Mouse (Mus musculus) embryonic facial prominence, embryonic 14.5 days (tissue): ENCODE measurements around the gene Erf. TPM values are rescaled to one million over a fixed set of nuclear protein-coding genes. Genes with fewer than 3 reads are reported as not detected.

Experiments used
- ATAC-seq: fragments of 200-750 bp; cut with Nextera tagmentation; 2 replicates; pipeline ENCODE4 v1.8.0; 2017; ENCODE audit warnings: low read depth, moderate number of reproducible peaks, moderate TSS enrichment
- DNase-seq: peaks from one replicate; pipeline ENCODE4 v3.0.0-alpha.2; 2015; ENCODE audit warnings: low spot score
- H3K27ac ChIP-seq: fragments of 300-500 bp; sonication (generic); replicated peaks from 2 replicates; pipeline ENCODE4 v1.5.1; 2014; ENCODE audit warnings: low read depth, mild to moderate bottlenecking, low read length, moderate library complexity
- H3K27me3 ChIP-seq: fragments of 300-500 bp; sonication (generic); replicated peaks from 2 replicates; pipeline ENCODE4 v1.6.1; 2014; ENCODE audit warnings: low read length; ENCODE audit not compliant: control insufficient read depth, insufficient read depth
- H3K36me3 ChIP-seq: fragments of 300-500 bp; sonication (generic); 2 replicates; pipeline ENCODE4 v1.6.1; 2014; ENCODE audit warnings: low read length, mixed read lengths; ENCODE audit not compliant: control insufficient read depth, insufficient read depth
- H3K4me1 ChIP-seq: fragments of 300-500 bp; sonication (generic); 2 replicates; pipeline ENCODE4 v1.6.1; 2014; ENCODE audit warnings: antibody characterized with exemption, low read length; ENCODE audit not compliant: control insufficient read depth, insufficient read depth
- H3K4me2 ChIP-seq: fragments of 300-500 bp; sonication (generic); 2 replicates; pipeline ENCODE4 v1.6.1; 2014; ENCODE audit warnings: low read depth, mild to moderate bottlenecking, low read length, moderate library complexity, mixed read lengths
- H3K4me3 ChIP-seq: fragments of 300-500 bp; sonication (generic); 2 replicates; pipeline ENCODE4 v1.5.1; 2014; ENCODE audit warnings: low read depth, mild to moderate bottlenecking, low read length
- H3K9ac ChIP-seq: fragments of 300-500 bp; sonication (generic); 2 replicates; pipeline ENCODE4 v1.6.1; 2014; ENCODE audit warnings: low read depth, mild to moderate bottlenecking, low read length, moderate library complexity, mixed read lengths
- H3K9me3 ChIP-seq: fragments of 300-500 bp; sonication (generic); 2 replicates; pipeline ENCODE4 v1.6.1; 2016; ENCODE audit warnings: low read length; ENCODE audit not compliant: control insufficient read depth
- WGBS: fragments of 180-500 bp; shearing (Covaris S2); extraction: QIAGEN DNeasy Blood & Tissue Kit; methylation state at CpG from one replicate; pipeline ENCODE4 v1.1.7; 2014; 5-methylcytosine and 5-hydroxymethylcytosine counted together
- polyA plus RNA-seq: library from polyadenylated mRNA; unstranded; fragments of >200 nt; fragmentation: Nextera tagmentation; extraction: Ambion mirVana; gene quantifications from 2 replicates; pipeline ENCODE4 v1.2.1, GENCODE M21; 2014

The Erf gene
- polyA plus RNA-seq, 1 experiment from 2014 or later, result 26.0 TPM

- WGBS, result 42% methylated on average over 2 of the region's 2 CpGs
- no peak for ATAC-seq
- no peaks in the 10 kb centered on the region for H3K27me3 ChIP-seq
- 0 out of 2 replicates have a peak overlapping the region, but pooled peaks have one; percentile 29 for H3K27ac ChIP-seq
- no peak overlapping the region for H3K4me2 ChIP-seq
- peaks cover 52% of the 10 kb centered on the region for H3K36me3 ChIP-seq
- 0 out of 2 replicates have a peak overlapping the region, but pooled peaks have one; percentile 16 for H3K9ac ChIP-seq
- peak; percentile 70 for DNase-seq
- no peaks in the 10 kb centered on the region for H3K9me3 ChIP-seq
- H3K4me1 ChIP-seq, result peaks cover 11% of the 10 kb centered on the region
- no peak overlapping the region for H3K4me3 ChIP-seq
These were observed 9.5 kb downstream of the Erf start for GRCm38 (mm10) chr7:25241062-25241461.

- H3K4me1 ChIP-seq, result 0 out of 2 replicates have a peak, but pooled peaks cover 9% of the 10 kb centered on the region
- no peaks in the 10 kb centered on the region for H3K9me3 ChIP-seq
- peaks cover 48% of the 10 kb centered on the region for H3K36me3 ChIP-seq
- H3K27ac ChIP-seq, result 0 out of 2 replicates have a peak overlapping the region, but pooled peaks have one; percentile 33
- 63% methylated on average over 7 of the region's 7 CpGs for WGBS
- DNase-seq (no peak), ATAC-seq (no peak)
- H3K4me3 ChIP-seq, result no peak overlapping the region
- H3K27me3 ChIP-seq, result no peaks in the 10 kb centered on the region
- H3K9ac ChIP-seq, result no peak overlapping the region
- no peak overlapping the region for H3K4me2 ChIP-seq
These were observed 9.9 kb downstream of the Erf start for GRCm38 (mm10) chr7:25240631-25241030.

- peaks cover 43% of the 10 kb centered on the region for H3K36me3 ChIP-seq
- DNase-seq, result peak; percentile 98
- peak; percentile 69 for ATAC-seq
- peak overlapping the region; percentile 78 for H3K4me2 ChIP-seq
- no peaks in the 10 kb centered on the region for H3K27me3 ChIP-seq
- 2% methylated on average over 30 of the region's 30 CpGs for WGBS
- 0 out of 2 replicates have a peak, but pooled peaks cover 9% of the 10 kb centered on the region for H3K4me1 ChIP-seq
- peak overlapping the region; percentile 39; the same call in 1 of the 2 replicates for H3K9ac ChIP-seq
- no peaks in the 10 kb centered on the region for H3K9me3 ChIP-seq
- peak overlapping the region; percentile 80 for H3K27ac ChIP-seq
- peak overlapping the region; percentile 96 for H3K4me3 ChIP-seq
These were observed 11.5 kb downstream of the Erf start for GRCm38 (mm10) chr7:25238829-25239623.

- DNase-seq (peak; percentile 99), ATAC-seq (peak; percentile 92)
- H3K27me3 ChIP-seq, result no peaks in the 10 kb centered on the region
- WGBS, result under 1% methylated on average over 23 of the region's 23 CpGs
- peak overlapping the region; percentile 99 for H3K9ac ChIP-seq
- H3K9me3 ChIP-seq, result no peaks in the 10 kb centered on the region
- H3K4me2 ChIP-seq, result peak overlapping the region; percentile 78
- H3K4me1 ChIP-seq, result 0 out of 2 replicates have a peak, but pooled peaks cover 9% of the 10 kb centered on the region
- peaks cover 43% of the 10 kb centered on the region for H3K36me3 ChIP-seq
- peak overlapping the region; percentile 80 for H3K27ac ChIP-seq
- peak overlapping the region; percentile 96 for H3K4me3 ChIP-seq
These were observed 12.4 kb downstream of the Erf start for GRCm38 (mm10) chr7:25238015-25238706.

- Histone ChIP-seq H3K4me1 (0 out of 2 replicates have a peak, but pooled peaks cover 9% of the 10 kb centered on the region), H3K27me3 (no peaks in the 10 kb centered on the region), H3K27ac (peak within 1 kb of the TSS; percentile 80), H3K9ac (peak within 1 kb of the TSS; percentile 99), H3K9me3 (no peaks in the 10 kb centered on the region), H3K4me2 (peak within 1 kb of the TSS; percentile 78), H3K4me3 (peak within 1 kb of the TSS; percentile 96), H3K36me3 (peaks cover 43% of the 10 kb centered on the region)
- WGBS, result under 1% methylated on average over 53 of the region's 76 CpGs
- DNase-seq (peak; percentile 99), ATAC-seq (peak; percentile 87)
These were observed 13.1 kb downstream of the Erf start, which contains the start of gene Gsk3a for GRCm38 (mm10) chr7:25237249-25238014. Gene Gsk3a, minus strand, starts transcription at chr7:25237851.

- DNase-seq (no peak), ATAC-seq (no peak)
- Histone ChIP-seq H3K27me3 (no peaks in the 10 kb centered on the region), H3K4me2 (no peak overlapping the region), H3K4me1 (0 out of 2 replicates have a peak, but pooled peaks cover 9% of the 10 kb centered on the region), H3K36me3 (peaks cover 46% of the 10 kb centered on the region), H3K4me3 (no peak overlapping the region), H3K9me3 (no peaks in the 10 kb centered on the region), H3K9ac (no peak overlapping the region), H3K27ac (no peak overlapping the region)
- WGBS, result 88% methylated on average over 5 of the region's 5 CpGs
These were observed 15.0 kb downstream of the Erf start for GRCm38 (mm10) chr7:25235526-25235925.

- no peak overlapping the region for H3K4me3 ChIP-seq
- no peaks in the 10 kb centered on the region for H3K9me3 ChIP-seq
- H3K27ac ChIP-seq, result no peak overlapping the region
- no peak overlapping the region for H3K4me2 ChIP-seq
- 0 out of 2 replicates have a peak, but pooled peaks cover 9% of the 10 kb centered on the region for H3K4me1 ChIP-seq
- H3K36me3 ChIP-seq, result peaks cover 71% of the 10 kb centered on the region
- no peak overlapping the region for H3K9ac ChIP-seq
- H3K27me3 ChIP-seq, result no peaks in the 10 kb centered on the region
- ATAC-seq, result no peak
- DNase-seq, result no peak
- WGBS, result 81% methylated on average over 2 of the region's 2 CpGs
These were observed 17.5 kb downstream of the Erf start for GRCm38 (mm10) chr7:25233061-25233460.

GRCm38 (mm10) chr7:25232101-25232648 is 18.4 kb downstream of the Erf start:
- no peaks in the 10 kb centered on the region for H3K9me3 ChIP-seq
- H3K27ac ChIP-seq, result no peak overlapping the region
- 56% methylated on average over 5 of the region's 5 CpGs for WGBS
- DNase-seq (no peak), ATAC-seq (no peak)
- H3K4me1 ChIP-seq, result 0 out of 2 replicates have a peak, but pooled peaks cover 9% of the 10 kb centered on the region
- H3K4me2 ChIP-seq, result no peak overlapping the region
- no peak overlapping the region for H3K9ac ChIP-seq
- peaks cover 79% of the 10 kb centered on the region for H3K36me3 ChIP-seq
- no peaks in the 10 kb centered on the region for H3K27me3 ChIP-seq
- no peak overlapping the region for H3K4me3 ChIP-seq
